Mouse (Mus musculus) G1E (cell line): ENCODE data around the gene Gnb4. TPM values are rescaled to one million over a fixed set of nuclear protein-coding genes. Genes with fewer than 3 reads are reported as not detected.

Experiments
- ATAC-seq: 2 replicates; pipeline ENCODE4 v1.8.0; 2016; ENCODE audit warnings: mild to moderate bottlenecking; ENCODE audit not compliant: insufficient number of reproducible peaks, poor library complexity, low FRiP score, severe bottlenecking; ENCODE audit errors: extremely low read depth
- DNase-seq: peaks from one replicate; pipeline ENCODE4 v3.0.0; 2012; ENCODE audit warnings: low spot score
- H3K27me3 ChIP-seq: 2 replicates; pipeline ENCODE4 v1.6.1; 2012; ENCODE audit warnings: mild to moderate bottlenecking, low read length, inconsistent platforms; ENCODE audit not compliant: insufficient read depth
- H3K36me3 ChIP-seq: replicated peaks from 2 replicates; pipeline ENCODE3; 2012; ENCODE audit warnings: mild to moderate bottlenecking, inconsistent platforms
- H3K4me1 ChIP-seq: 2 replicates; pipeline ENCODE4 v1.6.1; 2012; ENCODE audit warnings: low read depth, low read length, inconsistent platforms, mixed read lengths; ENCODE audit not compliant: insufficient read depth
- H3K4me3 ChIP-seq: 2 replicates; pipeline ENCODE4 v1.5.1; 2012; ENCODE audit warnings: low read depth, mild to moderate bottlenecking, inconsistent platforms, low read length, moderate library complexity, mixed read lengths
- H3K9me3 ChIP-seq: replicated peaks from 2 replicates; pipeline ENCODE4 v1.6.1; 2012; ENCODE audit warnings: inconsistent platforms
- CTCF ChIP-seq: IDR thresholded peaks from 2 replicates; pipeline ENCODE4 v1.5.1; 2012; ENCODE audit warnings: low read depth, low read length, inconsistent platforms, mixed read lengths
- GATA1 ChIP-seq: IDR thresholded peaks from 2 replicates; pipeline ENCODE4 v1.6.1; 2012; ENCODE audit warnings: borderline replicate concordance, low read length, inconsistent platforms, mixed read lengths
- GATA2 ChIP-seq: IDR thresholded peaks from 2 replicates; pipeline ENCODE4 v1.6.1; 2012; ENCODE audit warnings: low read depth, low read length, inconsistent platforms, borderline replicate concordance
- POLR2AphosphoS5 ChIP-seq: IDR thresholded peaks from 2 replicates; pipeline ENCODE4 v1.6.1; 2012; ENCODE audit warnings: low read depth, low read length, inconsistent platforms; ENCODE audit not compliant: insufficient replicate concordance
- TAL1 ChIP-seq: conservative IDR thresholded peaks from 2 replicates; pipeline ENCODE4 v1.6.1; 2012; ENCODE audit warnings: low read depth, low read length, inconsistent platforms, mixed read lengths
- polyA plus RNA-seq: library from polyadenylated mRNA; stranded (reverse); fragments of >175 nt; gene quantifications from 2 replicates; pipeline ENCODE4 v1.2.3, GENCODE M21; 2012
- total RNA-seq, 2 experiments: library from RNA; stranded (forward) in 1 of 2; stranded (reverse) in 1 of 2; fragments of 200-1000 nt in 1 of 2; fragments of >200 nt in 1 of 2; fragmentation: Nextera tagmentation in 1 of 2; gene quantifications; 2 replicates each; pipeline ENCODE4 v1.2.3; 2014 to 2017

Gnb4 gene
- total and polyA plus RNA-seq, 3 experiments: 0.36 to 46.4 (median 1.7) TPM

GRCm38 (mm10) chr3:32538091-32538490, 78.3 kb downstream of the Gnb4 start:
- H3K9me3 ChIP-seq: no peaks in the 10 kb centered on the region
- H3K4me1 ChIP-seq: peaks cover 11% of the 10 kb centered on the region
- DNase-seq (no peak), ATAC-seq (no peak)
- TF ChIP-seq TAL1 (no peak), CTCF (no peak), GATA1 (no peak)
- H3K4me3 ChIP-seq: no peak overlapping the region
- peaks cover 83% of the 10 kb centered on the region for H3K36me3 ChIP-seq
- no peaks in the 10 kb centered on the region for H3K27me3 ChIP-seq

- Histone ChIP-seq H3K9me3 (no peaks in the 10 kb centered on the region), H3K4me1 (peaks cover 11% of the 10 kb centered on the region), H3K4me3 (no peak overlapping the region), H3K27me3 (no peaks in the 10 kb centered on the region), H3K36me3 (peaks cover 83% of the 10 kb centered on the region)
- TF ChIP-seq POLR2AphosphoS5 (no peak), CTCF (no peak), GATA2 (no peak), GATA1 (no peak), TAL1 (no peak)
- ATAC-seq (no peak), DNase-seq (no peak)
Measured at GRCm38 (mm10) chr3:32537556-32537955, 78.8 kb downstream of the Gnb4 start.

GRCm38 (mm10) chr3:32535692-32536091, 80.7 kb downstream of the Gnb4 start:
- no peak for DNase-seq
- ATAC-seq: no peak
- TF ChIP-seq TAL1: no peak
- TF ChIP-seq GATA1: no peak
- no peak for TF ChIP-seq CTCF
- no peak for TF ChIP-seq POLR2AphosphoS5
- no peak for TF ChIP-seq GATA2
- Histone ChIP-seq H3K9me3 (no peaks in the 10 kb centered on the region), H3K27me3 (no peaks in the 10 kb centered on the region), H3K4me3 (no peak overlapping the region), H3K36me3 (peaks cover 86% of the 10 kb centered on the region), H3K4me1 (peaks cover 11% of the 10 kb centered on the region)

Other genes with a start within 250 kb of the Gnb4 start
- gene Pik3ca, start 218.9 kb downstream of the Gnb4 start, total RNA-seq (2014; fragmentation: Nextera tagmentation): 26.8 and 28.9 TPM in 2 replicates
- 32.0 and 32.2 TPM in 2 replicates for gene Pik3ca, start 218.9 kb downstream of the Gnb4 start, total RNA-seq (2017)
- 1.1 and 2.0 TPM in 2 replicates for gene Pik3ca, start 218.9 kb downstream of the Gnb4 start, polyA plus RNA-seq
- gene Kcnmb3, start 124.4 kb downstream of the Gnb4 start, total RNA-seq (2014; fragmentation: Nextera tagmentation): not detected in 2 replicates
- not detected in 2 replicates for gene Kcnmb3, start 124.4 kb downstream of the Gnb4 start, total RNA-seq (2017)
- not detected in 2 replicates for gene Kcnmb3, start 124.4 kb downstream of the Gnb4 start, polyA plus RNA-seq
- gene Zfp639, start 106.3 kb downstream of the Gnb4 start, total RNA-seq (2014; fragmentation: Nextera tagmentation): 90.8 and 97.8 TPM in 2 replicates
- 67.9 and 69.8 TPM in 2 replicates for gene Zfp639, start 106.3 kb downstream of the Gnb4 start, total RNA-seq (2017)
- 6.0 and 7.9 TPM in 2 replicates for gene Zfp639, start 106.3 kb downstream of the Gnb4 start, polyA plus RNA-seq
- 61.8 and 71.2 TPM in 2 replicates for gene Mfn1, start 87.1 kb downstream of the Gnb4 start, total RNA-seq (2014; fragmentation: Nextera tagmentation)
- 34.0 and 67.9 TPM in 2 replicates for gene Mfn1, start 87.1 kb downstream of the Gnb4 start, total RNA-seq (2017)
- 7.8 and 9.7 TPM in 2 replicates for gene Mfn1, start 87.1 kb downstream of the Gnb4 start, polyA plus RNA-seq
- gene Actl6a, start 89.7 kb upstream of the Gnb4 start, total RNA-seq (2014; fragmentation: Nextera tagmentation): 63.0 and 87.2 TPM in 2 replicates
- 119 and 122 TPM in 2 replicates for gene Actl6a, start 89.7 kb upstream of the Gnb4 start, total RNA-seq (2017)
- 10.4 and 17.5 TPM in 2 replicates for gene Actl6a, start 89.7 kb upstream of the Gnb4 start, polyA plus RNA-seq
- gene Ndufb5, start 120.4 kb upstream of the Gnb4 start, total RNA-seq (2014; fragmentation: Nextera tagmentation): 109 and 126 TPM in 2 replicates
- 271 and 317 TPM in 2 replicates for gene Ndufb5, start 120.4 kb upstream of the Gnb4 start, total RNA-seq (2017)
- gene Ndufb5, start 120.4 kb upstream of the Gnb4 start, polyA plus RNA-seq: 23.9 and 67.2 TPM in 2 replicates
- 75.5 and 91.5 TPM in 2 replicates for gene Mrpl47, start 121.0 kb upstream of the Gnb4 start, total RNA-seq (2014; fragmentation: Nextera tagmentation)
- 43.4 and 49.6 TPM in 2 replicates for gene Mrpl47, start 121.0 kb upstream of the Gnb4 start, total RNA-seq (2017)
- 1.3 and 1.8 TPM in 2 replicates for gene Mrpl47, start 121.0 kb upstream of the Gnb4 start, polyA plus RNA-seq
- gene Usp13, start 201.0 kb upstream of the Gnb4 start, total RNA-seq (2014; fragmentation: Nextera tagmentation): not detected in 2 replicates
- gene Usp13, start 201.0 kb upstream of the Gnb4 start, total RNA-seq (2017): 0.05 and 0.12 TPM in 2 replicates
- 0.01 TPM in 1 of 2 replicates, not detected in the other for gene Usp13, start 201.0 kb upstream of the Gnb4 start, polyA plus RNA-seq